Mouse (Mus musculus) kidney, adult 2 months (tissue): ENCODE data around the gene Ubap2l.

Experiments
- CTCF ChIP-seq: fragments of 200-500 bp; conservative IDR thresholded peaks from 2 replicates; pipeline ENCODE4 v1.5.1; 2011; ENCODE audit warnings: low read depth, mild to moderate bottlenecking, control low read depth, low read length, moderate library complexity, mixed read lengths; ENCODE audit not compliant: insufficient read depth, insufficient read length
- POLR2A ChIP-seq: fragments of 200-500 bp; IDR thresholded peaks from one replicate; pipeline ENCODE4 v1.6.1; 2011; ENCODE audit warnings: low read depth, low read length, control low read depth

- TF ChIP-seq POLR2A (no peak), CTCF (no peak)
Observed at GRCm38 (mm10) chr3:90061549-90061948, 9.1 kb upstream of the Ubap2l start.
